Mouse (Mus musculus) CD8-positive naive resting alpha-beta T cell, adult 2 months (primary cell): ENCODE data around the gene Pde8b.

Experiments used
- DNase-seq, 2 experiments: peaks; one replicate each; pipeline ENCODE4 v3.0.0; 2022; ENCODE audit warnings: low read depth in 2 of 2, low spot score in 2 of 2

The Pde8b gene

GRCm38 (mm10) chr13:95144746-95145145, 105.4 kb downstream of the Pde8b start:
- DNase-seq, result no peak

- no peak for DNase-seq
Measured at GRCm38 (mm10) chr13:95140460-95141079, 109.6 kb downstream of the Pde8b start.

GRCm38 (mm10) chr13:95135326-95136150, 114.6 kb downstream of the Pde8b start:
- no peak for DNase-seq

- no peak for DNase-seq
Measured at GRCm38 (mm10) chr13:95131848-95132247, 118.3 kb downstream of the Pde8b start.

- no peak for DNase-seq
Measured at GRCm38 (mm10) chr13:95131041-95131440, 119.1 kb downstream of the Pde8b start.

GRCm38 (mm10) chr13:95127288-95127687, 122.8 kb downstream of the Pde8b start:
- no peak for DNase-seq

GRCm38 (mm10) chr13:95126801-95127200, 123.3 kb downstream of the Pde8b start:
- no peak for DNase-seq

DNA sequence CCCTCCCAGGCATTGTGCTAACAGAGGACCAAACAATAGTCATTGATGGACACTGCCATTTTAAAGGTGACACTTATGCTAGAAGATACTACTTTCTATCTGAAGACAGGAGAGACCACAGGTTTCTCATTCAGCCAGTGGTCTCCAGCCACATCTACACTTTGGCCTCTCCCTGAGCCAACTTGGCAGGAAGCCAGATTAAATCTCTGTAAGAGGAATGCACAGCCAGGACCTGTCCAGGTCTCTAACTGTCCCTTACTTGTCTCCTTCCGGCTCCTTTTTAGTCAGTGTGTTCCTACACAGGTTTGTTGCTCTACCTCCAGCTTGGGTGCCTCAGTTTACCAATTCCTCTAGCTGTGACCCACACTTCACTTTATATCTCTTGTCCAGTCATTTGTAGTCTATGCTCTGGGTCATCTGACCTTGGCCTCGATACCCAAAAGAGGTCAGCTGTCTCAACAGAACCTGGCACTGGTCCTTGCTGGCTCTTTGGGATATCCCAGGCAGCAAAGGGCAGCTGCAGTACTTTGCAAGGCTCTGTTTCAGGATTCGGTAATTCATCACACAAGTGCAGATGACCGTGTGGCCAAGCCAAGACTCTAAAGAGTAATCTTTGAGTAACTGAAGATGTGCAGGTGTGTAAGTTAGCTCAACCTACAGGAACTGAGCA, 124.5 kb downstream of the Pde8b start:
- DNase-seq, result no peak

DNA sequence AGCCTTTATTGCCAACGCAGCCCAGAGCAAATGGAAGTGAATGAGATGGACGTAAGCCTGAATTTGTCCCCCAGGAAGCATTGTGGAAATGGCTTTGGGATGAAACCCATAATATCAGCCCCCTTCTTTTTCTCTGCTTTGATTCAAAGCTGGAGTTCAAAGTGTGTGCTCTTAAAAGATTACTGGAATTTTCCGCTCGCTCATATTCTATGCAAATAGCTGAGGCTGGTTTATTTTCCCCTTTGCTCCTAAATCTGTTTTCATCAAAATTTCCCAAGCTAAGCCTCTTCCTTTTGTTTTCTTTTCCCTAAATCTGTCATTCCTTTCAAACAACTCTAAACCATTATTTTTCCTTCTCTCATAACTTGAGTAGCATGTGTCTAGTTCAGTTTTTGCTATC, 129.6 kb downstream of the Pde8b start:
- DNase-seq, result no peak

DNA sequence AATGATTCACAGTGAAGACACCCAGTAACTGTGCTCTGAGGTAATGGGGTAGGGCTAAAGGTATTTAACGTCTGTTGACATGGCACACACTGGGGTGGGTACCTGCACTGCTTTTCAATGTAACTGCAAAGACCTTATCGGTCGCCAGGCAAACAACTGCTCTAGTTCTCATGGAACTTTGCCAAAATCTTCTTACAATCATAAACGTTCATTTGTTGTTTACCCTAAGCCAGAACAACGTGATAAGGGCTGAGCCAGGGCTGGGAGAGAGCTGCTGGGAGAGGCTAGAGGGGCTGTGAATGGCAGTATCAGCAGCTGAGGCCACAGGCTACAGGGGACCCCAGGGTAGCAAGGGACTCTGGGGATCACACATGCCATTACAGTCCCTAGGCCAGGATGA, 136.4 kb downstream of the Pde8b start:
- no peak for DNase-seq

- no peak for DNase-seq
Measured at GRCm38 (mm10) chr13:95109555-95109954, 140.6 kb downstream of the Pde8b start.

DNA sequence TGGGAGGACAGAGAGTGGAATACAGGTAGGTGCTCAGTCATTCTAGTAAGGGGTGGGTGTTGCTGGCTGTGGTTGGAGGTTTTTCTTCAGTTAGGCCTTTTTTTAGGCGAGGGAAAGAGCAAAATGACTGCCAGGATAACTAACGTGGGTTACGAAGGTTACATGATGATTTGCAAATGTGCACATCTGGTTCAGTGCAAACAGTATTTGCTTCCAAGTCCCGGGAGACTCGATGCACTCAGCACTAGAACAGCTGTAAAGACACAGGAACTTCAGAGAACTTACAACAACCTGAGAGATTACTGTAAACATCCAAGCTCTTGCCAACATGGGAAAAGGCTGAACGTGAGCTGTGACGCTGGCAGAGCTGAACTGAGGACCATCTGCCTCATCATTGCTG, 142.1 kb downstream of the Pde8b start:
- DNase-seq, result no peak

DNA sequence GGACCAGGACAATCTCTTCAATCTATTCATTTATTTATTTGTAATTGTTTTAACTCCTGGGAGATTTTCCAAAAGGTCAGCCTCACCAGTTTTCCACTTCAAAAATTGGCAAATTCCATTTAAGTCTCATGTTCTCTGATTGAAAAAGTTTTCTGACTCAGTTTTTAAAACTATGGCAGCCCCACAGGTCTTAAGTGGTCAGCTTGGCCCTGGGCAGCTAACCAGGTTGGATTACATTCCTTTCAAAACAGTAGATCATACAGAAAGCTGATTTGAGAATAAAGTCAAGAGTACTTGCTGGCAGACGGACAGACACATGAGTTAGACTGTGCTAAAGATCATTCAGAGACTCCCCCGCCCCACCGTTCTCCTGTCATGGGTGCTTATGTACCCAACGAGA, 145.3 kb downstream of the Pde8b start:
- no peak for DNase-seq

- DNase-seq, result no peak
Measured at GRCm38 (mm10) chr13:95102985-95103590, 147.0 kb downstream of the Pde8b start.

GRCm38 (mm10) chr13:95101315-95101714, 148.8 kb downstream of the Pde8b start:
- DNase-seq, result no peak

GRCm38 (mm10) chr13:95098931-95099720, 151.0 kb downstream of the Pde8b start:
- DNase-seq, result no peak

- DNase-seq, result no peak
Measured at GRCm38 (mm10) chr13:95096646-95097045, 153.5 kb downstream of the Pde8b start.

- DNase-seq, result no peak
Measured at GRCm38 (mm10) chr13:95095860-95096259, 154.3 kb downstream of the Pde8b start.

DNA sequence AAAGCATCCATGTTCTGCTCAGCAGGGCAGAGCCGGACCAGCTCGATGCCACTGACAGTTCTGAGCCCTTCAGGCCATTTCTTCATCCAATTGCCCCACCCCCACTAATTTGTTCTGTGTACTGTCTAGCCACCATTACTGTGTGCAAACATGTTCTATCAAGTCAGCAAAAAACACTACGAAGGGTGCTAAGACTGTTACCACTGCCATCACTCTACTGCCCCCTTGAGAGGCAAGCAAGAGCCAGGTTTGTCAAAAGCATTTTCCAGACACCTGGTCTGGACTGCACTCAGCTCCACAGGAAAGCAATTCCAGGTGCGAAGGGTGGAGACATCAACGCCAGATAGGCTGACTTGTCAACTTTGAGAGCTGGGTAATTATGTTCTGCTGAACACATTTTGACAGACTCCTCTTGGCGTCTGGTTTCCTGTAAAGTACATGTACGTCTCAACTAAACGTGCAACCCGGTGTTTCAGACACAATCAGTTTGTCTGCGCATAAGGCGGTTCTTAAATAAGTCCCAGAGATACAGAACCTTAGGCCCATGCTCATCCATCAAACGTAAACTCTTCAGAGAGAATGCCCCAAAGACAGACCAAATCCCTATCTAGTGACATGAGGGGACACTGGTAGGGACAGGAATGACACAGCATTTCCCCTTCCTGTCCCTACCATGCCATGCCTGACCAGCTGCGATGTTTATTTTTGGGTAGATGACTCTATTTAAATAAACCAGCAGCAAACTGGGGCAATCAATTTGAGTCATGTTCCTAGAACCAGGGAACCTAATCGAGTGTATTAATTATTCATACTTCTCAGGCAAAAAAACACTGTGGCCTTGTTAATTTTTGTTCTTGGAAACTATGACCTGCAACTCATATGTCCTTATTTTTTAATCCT, 158.3 kb downstream of the Pde8b start:
- DNase-seq, result no peak

DNA sequence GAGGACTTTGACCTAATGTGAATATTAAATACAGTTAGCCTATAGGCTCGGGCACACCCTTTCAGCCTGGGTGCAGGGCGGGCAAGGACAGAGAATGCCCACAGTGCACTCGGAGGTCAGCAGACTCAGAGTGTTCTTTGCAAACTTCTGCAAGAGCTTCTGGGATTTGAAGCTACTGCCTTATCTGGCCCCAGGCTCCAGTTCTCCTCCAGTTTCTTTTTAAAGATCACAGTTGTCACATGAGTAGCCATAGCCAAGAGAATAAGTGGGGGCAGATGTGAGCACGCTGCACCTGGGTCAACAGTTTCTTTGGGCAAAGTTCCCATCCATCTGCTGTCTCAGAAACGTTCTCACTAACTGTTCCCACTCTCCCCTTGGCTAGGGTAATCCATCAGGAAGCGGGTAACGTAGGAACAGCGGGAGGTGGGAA, 162.8 kb downstream of the Pde8b start:
- DNase-seq, result no peak
